Mouse (Mus musculus): ENCODE results near the gene Acacb. TPM values are rescaled to one million over a fixed set of nuclear protein-coding genes. Genes with fewer than 3 reads are reported as not detected.

The Acacb gene
- polyA plus RNA-seq, 1 experiment from 2014 or later, result 3.7 TPM

GRCm38 (mm10) chr5:114238924-114239323, 92.6 kb downstream of the Acacb start:
- Histone ChIP-seq H3K9ac (no peak overlapping the region), H3K4me2 (replicated peaks) (no peak overlapping the region), H3K36me3 (replicated peaks; ENCODE audit: control insufficient read depth, insufficient read depth) (no peaks in the 10 kb centered on the region), H3K9me3 (ENCODE audit: control insufficient read depth, low read length) (no peaks in the 10 kb centered on the region), H3K27ac (no peak overlapping the region), H3K4me1 (replicated peaks; ENCODE audit: control insufficient read depth, insufficient read depth, low read length) (no peaks in the 10 kb centered on the region), H3K4me3 (replicated peaks; ENCODE audit: low read length) (no peak overlapping the region), H3K27me3 (ENCODE audit: control insufficient read depth, insufficient read depth, low read length) (no peaks in the 10 kb centered on the region; the same call in 1 of the 2 replicates)
- DNase-seq (ENCODE audit: low spot score), result no peak
- WGBS, result 38% methylated on average over 7 of the region's 7 CpGs
- ATAC-seq (ENCODE audit: low FRiP score), result no peak

GRCm38 (mm10) chr5:114239737-114240136, 93.4 kb downstream of the Acacb start:
- no peaks in the 10 kb centered on the region; the same call in 1 of the 2 replicates for H3K27me3 ChIP-seq (ENCODE audit: control insufficient read depth, insufficient read depth, low read length)
- 51% methylated on average over 14 of the region's 14 CpGs for WGBS

GRCm38 (mm10) chr5:114246465-114246864, 100.1 kb downstream of the Acacb start:
- 79% methylated on average over 7 of the region's 7 CpGs for WGBS
- no peak for DNase-seq (ENCODE audit: low spot score)
- Histone ChIP-seq H3K4me3 (replicated peaks; ENCODE audit: low read length) (no peak overlapping the region), H3K4me2 (replicated peaks) (no peak overlapping the region), H3K4me1 (replicated peaks; ENCODE audit: control insufficient read depth, insufficient read depth, low read length) (0 out of 2 replicates have a peak, but pooled peaks cover 4% of the 10 kb centered on the region), H3K27ac (no peak overlapping the region), H3K36me3 (replicated peaks; ENCODE audit: control insufficient read depth, insufficient read depth) (no peaks in the 10 kb centered on the region), H3K27me3 (ENCODE audit: control insufficient read depth, insufficient read depth, low read length) (no peaks in the 10 kb centered on the region), H3K9ac (no peak overlapping the region), H3K9me3 (ENCODE audit: control insufficient read depth, low read length) (no peaks in the 10 kb centered on the region)
- ATAC-seq (ENCODE audit: low FRiP score), result no peak

More at GRCm38 (mm10) chr5:114239737-114240136, 93.4 kb downstream of the Acacb start:
- Histone ChIP-seq H3K4me3 (replicated peaks; ENCODE audit: low read length) (no peak overlapping the region), H3K9ac (no peak overlapping the region), H3K9me3 (ENCODE audit: control insufficient read depth, low read length) (no peaks in the 10 kb centered on the region), H3K36me3 (replicated peaks; ENCODE audit: control insufficient read depth, insufficient read depth) (no peaks in the 10 kb centered on the region), H3K4me2 (replicated peaks) (no peak overlapping the region), H3K4me1 (replicated peaks; ENCODE audit: control insufficient read depth, insufficient read depth, low read length) (no peaks in the 10 kb centered on the region), H3K27ac (no peak overlapping the region)
- ATAC-seq (ENCODE audit: low FRiP score), result no peak
- DNase-seq (ENCODE audit: low spot score), result no peak

GRCm38 (mm10) chr5:114248174-114248589, 101.8 kb downstream of the Acacb start:
- H3K4me1 ChIP-seq (replicated peaks; ENCODE audit: control insufficient read depth, insufficient read depth, low read length), result 0 out of 2 replicates have a peak, but pooled peaks cover 4% of the 10 kb centered on the region
- WGBS, result 12% methylated on average over 14 of the region's 14 CpGs
- no peaks in the 10 kb centered on the region for H3K36me3 ChIP-seq (replicated peaks; ENCODE audit: control insufficient read depth, insufficient read depth)
- H3K4me3 ChIP-seq (replicated peaks; ENCODE audit: low read length), result no peak overlapping the region
- no peaks in the 10 kb centered on the region for H3K9me3 ChIP-seq (ENCODE audit: control insufficient read depth, low read length)
- DNase-seq (ENCODE audit: low spot score) (peak; percentile 87), ATAC-seq (ENCODE audit: low FRiP score) (peak; percentile 53; the same call in 1 of the 2 replicates)
- no peaks in the 10 kb centered on the region; the same call in 1 of the 2 replicates for H3K27me3 ChIP-seq (ENCODE audit: control insufficient read depth, insufficient read depth, low read length)
- H3K27ac ChIP-seq, result no peak overlapping the region
- peak overlapping the region; percentile 37; the same call in 1 of the 2 replicates for H3K9ac ChIP-seq
- H3K4me2 ChIP-seq (replicated peaks), result peak overlapping the region; percentile 36

GRCm38 (mm10) chr5:114259495-114259894, 113.2 kb downstream of the Acacb start:
- no peaks in the 10 kb centered on the region; the same call in none of the 2 replicates for H3K27me3 ChIP-seq (ENCODE audit: control insufficient read depth, insufficient read depth, low read length)
- H3K4me2 ChIP-seq (replicated peaks), result no peak overlapping the region
- no peaks in the 10 kb centered on the region for H3K9me3 ChIP-seq (ENCODE audit: control insufficient read depth, low read length)
- DNase-seq (ENCODE audit: low spot score) (no peak), ATAC-seq (ENCODE audit: low FRiP score) (no peak)
- H3K4me3 ChIP-seq (replicated peaks; ENCODE audit: low read length), result no peak overlapping the region
- H3K9ac ChIP-seq, result no peak overlapping the region
- 84% methylated on average over 10 of the region's 10 CpGs for WGBS
- no peaks in the 10 kb centered on the region for H3K4me1 ChIP-seq (replicated peaks; ENCODE audit: control insufficient read depth, insufficient read depth, low read length)
- H3K36me3 ChIP-seq (replicated peaks; ENCODE audit: control insufficient read depth, insufficient read depth), result no peaks in the 10 kb centered on the region
- H3K27ac ChIP-seq, result no peak overlapping the region

- Histone ChIP-seq H3K27me3 (ENCODE audit: control insufficient read depth, insufficient read depth, low read length) (no peaks in the 10 kb centered on the region; the same call in 1 of the 2 replicates), H3K4me2 (replicated peaks) (no peak overlapping the region), H3K9ac (no peak overlapping the region), H3K4me3 (replicated peaks; ENCODE audit: low read length) (no peak overlapping the region), H3K27ac (no peak overlapping the region), H3K4me1 (replicated peaks; ENCODE audit: control insufficient read depth, insufficient read depth, low read length) (no peaks in the 10 kb centered on the region), H3K36me3 (replicated peaks; ENCODE audit: control insufficient read depth, insufficient read depth) (no peaks in the 10 kb centered on the region), H3K9me3 (ENCODE audit: control insufficient read depth, low read length) (no peaks in the 10 kb centered on the region)
- ATAC-seq (ENCODE audit: low FRiP score), result no peak
- DNase-seq (ENCODE audit: low spot score), result no peak
Observed at GRCm38 (mm10) chr5:114261494-114261893, 115.2 kb downstream of the Acacb start.

- H3K27ac ChIP-seq, result no peak overlapping the region
- H3K4me3 ChIP-seq (replicated peaks; ENCODE audit: low read length), result no peak overlapping the region
- 22% methylated on average over 8 of the region's 8 CpGs for WGBS
- peaks cover 9% of the 10 kb centered on the region for H3K27me3 ChIP-seq (ENCODE audit: control insufficient read depth, insufficient read depth, low read length)
- ATAC-seq (ENCODE audit: low FRiP score), result peak; percentile 81
- H3K9me3 ChIP-seq (ENCODE audit: control insufficient read depth, low read length), result no peaks in the 10 kb centered on the region
- no peak overlapping the region for H3K4me2 ChIP-seq (replicated peaks)
- H3K9ac ChIP-seq, result no peak overlapping the region
- no peaks in the 10 kb centered on the region for H3K36me3 ChIP-seq (replicated peaks; ENCODE audit: control insufficient read depth, insufficient read depth)
- DNase-seq (ENCODE audit: low spot score), result peak; percentile 49
- H3K4me1 ChIP-seq (replicated peaks; ENCODE audit: control insufficient read depth, insufficient read depth, low read length), result no peaks in the 10 kb centered on the region
Observed at GRCm38 (mm10) chr5:114264030-114264459, 117.7 kb downstream of the Acacb start.

- no peak overlapping the region for H3K4me3 ChIP-seq (replicated peaks; ENCODE audit: low read length)
- H3K27ac ChIP-seq, result no peak overlapping the region
- DNase-seq (ENCODE audit: low spot score) (no peak), ATAC-seq (ENCODE audit: low FRiP score) (no peak)
- H3K9me3 ChIP-seq (ENCODE audit: control insufficient read depth, low read length), result no peaks in the 10 kb centered on the region
- peaks cover 17% of the 10 kb centered on the region for H3K27me3 ChIP-seq (ENCODE audit: control insufficient read depth, insufficient read depth, low read length)
- no peak overlapping the region for H3K9ac ChIP-seq
- 78% methylated on average over 8 of the region's 8 CpGs for WGBS
- no peaks in the 10 kb centered on the region for H3K36me3 ChIP-seq (replicated peaks; ENCODE audit: control insufficient read depth, insufficient read depth)
- H3K4me1 ChIP-seq (replicated peaks; ENCODE audit: control insufficient read depth, insufficient read depth, low read length), result no peaks in the 10 kb centered on the region
- no peak overlapping the region for H3K4me2 ChIP-seq (replicated peaks)
Observed at GRCm38 (mm10) chr5:114264791-114265190, 118.5 kb downstream of the Acacb start.

GRCm38 (mm10) chr5:114268646-114269045, 122.3 kb downstream of the Acacb start:
- Histone ChIP-seq H3K4me1 (replicated peaks; ENCODE audit: control insufficient read depth, insufficient read depth, low read length) (peaks cover 4% of the 10 kb centered on the region), H3K9me3 (ENCODE audit: control insufficient read depth, low read length) (no peaks in the 10 kb centered on the region), H3K4me2 (replicated peaks) (no peak overlapping the region), H3K27me3 (ENCODE audit: control insufficient read depth, insufficient read depth, low read length) (peaks cover 54% of the 10 kb centered on the region), H3K27ac (no peak overlapping the region), H3K4me3 (replicated peaks; ENCODE audit: low read length) (no peak overlapping the region), H3K9ac (no peak overlapping the region), H3K36me3 (replicated peaks; ENCODE audit: control insufficient read depth, insufficient read depth) (no peaks in the 10 kb centered on the region)
- WGBS, result 43% methylated on average over 7 of the region's 7 CpGs
- no peak for DNase-seq (ENCODE audit: low spot score)
- ATAC-seq (ENCODE audit: low FRiP score), result no peak

- Histone ChIP-seq H3K36me3 (replicated peaks; ENCODE audit: control insufficient read depth, insufficient read depth) (no peaks in the 10 kb centered on the region), H3K9me3 (ENCODE audit: control insufficient read depth, low read length) (no peaks in the 10 kb centered on the region), H3K4me2 (replicated peaks) (no peak overlapping the region), H3K4me3 (replicated peaks; ENCODE audit: low read length) (no peak overlapping the region), H3K9ac (no peak overlapping the region), H3K27me3 (ENCODE audit: control insufficient read depth, insufficient read depth, low read length) (peaks cover 63% of the 10 kb centered on the region), H3K27ac (no peak overlapping the region), H3K4me1 (replicated peaks; ENCODE audit: control insufficient read depth, insufficient read depth, low read length) (peaks cover 12% of the 10 kb centered on the region)
- DNase-seq (ENCODE audit: low spot score), result no peak
- ATAC-seq (ENCODE audit: low FRiP score), result no peak
- 68% methylated on average over 7 of the region's 7 CpGs for WGBS
Observed at GRCm38 (mm10) chr5:114269499-114269898, 123.2 kb downstream of the Acacb start.
